Mouse (Mus musculus): ENCODE results near the gene Tmem150c.
A peak's percentile ranks its signal among the peaks of the same experiment; 100 is the strongest.

DNA sequence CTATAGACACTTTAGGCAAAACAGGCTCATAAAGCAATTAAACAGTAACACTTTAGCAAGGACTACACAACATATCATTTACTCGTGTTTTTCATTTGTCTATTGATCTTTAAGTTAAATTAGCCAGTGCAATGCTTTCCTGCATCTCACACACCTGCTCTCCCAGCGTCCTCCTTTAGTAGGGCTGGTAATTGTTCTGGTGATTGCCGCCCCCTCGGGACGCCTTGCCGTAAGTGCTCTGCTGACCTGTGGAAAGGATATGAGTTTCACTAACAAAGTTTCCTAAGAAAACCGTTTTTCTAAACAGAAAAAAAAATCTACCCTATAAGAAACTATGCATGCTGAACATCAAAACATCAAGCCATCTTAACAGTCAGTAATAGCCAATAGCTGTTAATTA, 123.7 kb downstream of the Tmem150c start:
- TF ChIP-seq POLR2A (IDR thresholded peaks at IDR 0.05; ENCODE audit: insufficient read depth, low read depth, low read length) (no peak), CTCF (IDR thresholded peaks at IDR 0.05) (peak; percentile 66)

Measured in heart, adult 2 months (tissue).